Mouse (Mus musculus): ENCODE measurements around the gene Rangrf. TPM values are rescaled to one million over a fixed set of nuclear protein-coding genes. Genes with fewer than 3 reads are reported as not detected.
"Not testable (repeated sequence)": the region's sequence is repeated elsewhere in the genome, so short reads cannot be mapped to it uniquely, and the experiment has no call there.

Gene Rangrf
- polyA plus RNA-seq, 1 experiment = 98.6 TPM

- H3K4me1 ChIP-seq (ENCODE audit: control insufficient read depth, insufficient read depth, low read length) = peaks cover 5% of the 10 kb centered on the region
Measured at GRCm38 (mm10) chr11:68965845-68966244, 9.1 kb downstream of the Rangrf start.

GRCm38 (mm10) chr11:68965050-68965449, 9.9 kb downstream of the Rangrf start:
- Histone ChIP-seq H3K9ac (ENCODE audit: low read depth, poor library complexity, severe bottlenecking) (no peak overlapping the region), H3K9me3 (replicated peaks; ENCODE audit: control insufficient read depth, insufficient read depth, low read length, poor library complexity, severe bottlenecking) (no peaks in the 10 kb centered on the region), H3K4me1 (ENCODE audit: control insufficient read depth, insufficient read depth, low read length) (peaks cover 5% of the 10 kb centered on the region), H3K27me3 (ENCODE audit: control insufficient read depth, insufficient read depth, low read length, poor library complexity, severe bottlenecking) (no peaks in the 10 kb centered on the region), H3K36me3 (ENCODE audit: control insufficient read depth, insufficient read depth, low read length, poor library complexity, severe bottlenecking) (peaks cover 3% of the 10 kb centered on the region; the same call in 1 of the 2 replicates), H3K27ac (ENCODE audit: insufficient read depth, low read length) (no peak overlapping the region), H3K4me3 (ENCODE audit: low read depth, low read length) (no peak overlapping the region)
- TF ChIP-seq CTCF (IDR thresholded peaks at IDR 0.05; ENCODE audit: low read depth, low read length) (no peak), EP300 (IDR thresholded peaks at IDR 0.05; ENCODE audit: insufficient read depth, low read depth, low read length) (no peak), POLR2A (IDR thresholded peaks at IDR 0.05; ENCODE audit: insufficient read depth, low read length) (no peak)

More at GRCm38 (mm10) chr11:68965845-68966244, 9.1 kb downstream of the Rangrf start:
- no peaks in the 10 kb centered on the region for H3K27me3 ChIP-seq (ENCODE audit: control insufficient read depth, insufficient read depth, low read length, poor library complexity, severe bottlenecking)
- no peak for TF ChIP-seq POLR2A (IDR thresholded peaks at IDR 0.05; ENCODE audit: insufficient read depth, low read length)
- no peak for TF ChIP-seq EP300 (IDR thresholded peaks at IDR 0.05; ENCODE audit: insufficient read depth, low read depth, low read length)
- TF ChIP-seq CTCF (IDR thresholded peaks at IDR 0.05; ENCODE audit: low read depth, low read length) = no peak
- H3K36me3 ChIP-seq (ENCODE audit: control insufficient read depth, insufficient read depth, low read length, poor library complexity, severe bottlenecking) = peaks cover 4% of the 10 kb centered on the region; the same call in 1 of the 2 replicates
- no peak overlapping the region for H3K4me3 ChIP-seq (ENCODE audit: low read depth, low read length)
- H3K9me3 ChIP-seq (replicated peaks; ENCODE audit: control insufficient read depth, insufficient read depth, low read length, poor library complexity, severe bottlenecking) = no peaks in the 10 kb centered on the region
- H3K9ac ChIP-seq (ENCODE audit: low read depth, poor library complexity, severe bottlenecking) = no peak overlapping the region
- no peak overlapping the region for H3K27ac ChIP-seq (ENCODE audit: insufficient read depth, low read length)

- H3K36me3 ChIP-seq (ENCODE audit: control insufficient read depth, insufficient read depth, low read length, poor library complexity, severe bottlenecking) = no peaks in the 10 kb centered on the region
- no peak for TF ChIP-seq CTCF (IDR thresholded peaks at IDR 0.05; ENCODE audit: low read depth, low read length)
- H3K9me3 ChIP-seq (replicated peaks; ENCODE audit: control insufficient read depth, insufficient read depth, low read length, poor library complexity, severe bottlenecking) = no peaks in the 10 kb centered on the region
- no peak overlapping the region for H3K4me3 ChIP-seq (ENCODE audit: low read depth, low read length)
- no peak overlapping the region for H3K9ac ChIP-seq (ENCODE audit: low read depth, poor library complexity, severe bottlenecking)
- no peaks in the 10 kb centered on the region for H3K27me3 ChIP-seq (ENCODE audit: control insufficient read depth, insufficient read depth, low read length, poor library complexity, severe bottlenecking)
- peaks cover 5% of the 10 kb centered on the region for H3K4me1 ChIP-seq (ENCODE audit: control insufficient read depth, insufficient read depth, low read length)
- no peak overlapping the region for H3K27ac ChIP-seq (ENCODE audit: insufficient read depth, low read length)
Measured at GRCm38 (mm10) chr11:68963405-68963804, 11.6 kb downstream of the Rangrf start.

DNA sequence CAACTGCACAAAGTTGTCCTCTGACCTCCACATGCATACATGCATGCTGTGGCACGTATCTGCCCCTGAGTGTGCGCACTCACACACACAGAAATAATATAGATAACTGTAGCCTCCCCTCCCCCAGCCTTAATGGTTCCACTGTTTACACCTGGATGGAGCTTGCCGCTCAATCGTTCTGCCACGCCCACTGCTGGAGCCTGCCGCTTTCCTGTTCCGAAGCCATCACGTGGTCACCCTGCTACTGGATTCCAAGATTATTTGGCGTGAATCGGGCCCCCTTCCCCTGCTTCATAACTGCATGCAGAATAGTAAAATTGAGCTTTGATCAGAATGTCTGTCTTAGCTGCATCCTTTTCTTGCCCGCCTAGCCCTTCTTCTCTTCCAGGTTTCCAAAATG, 12.8 kb downstream of the Rangrf start:
- H3K9ac ChIP-seq (ENCODE audit: low read depth, poor library complexity, severe bottlenecking); H3K36me3 ChIP-seq (ENCODE audit: control insufficient read depth, insufficient read depth, low read length, poor library complexity, severe bottlenecking); H3K4me1 ChIP-seq (ENCODE audit: control insufficient read depth, insufficient read depth, low read length); H3K4me3 ChIP-seq (ENCODE audit: low read depth, low read length); H3K27ac ChIP-seq (ENCODE audit: insufficient read depth, low read length); H3K27me3 ChIP-seq (ENCODE audit: control insufficient read depth, insufficient read depth, low read length, poor library complexity, severe bottlenecking); H3K9me3 ChIP-seq (replicated peaks; ENCODE audit: control insufficient read depth, insufficient read depth, low read length, poor library complexity, severe bottlenecking): not testable (repeated sequence)

DNA sequence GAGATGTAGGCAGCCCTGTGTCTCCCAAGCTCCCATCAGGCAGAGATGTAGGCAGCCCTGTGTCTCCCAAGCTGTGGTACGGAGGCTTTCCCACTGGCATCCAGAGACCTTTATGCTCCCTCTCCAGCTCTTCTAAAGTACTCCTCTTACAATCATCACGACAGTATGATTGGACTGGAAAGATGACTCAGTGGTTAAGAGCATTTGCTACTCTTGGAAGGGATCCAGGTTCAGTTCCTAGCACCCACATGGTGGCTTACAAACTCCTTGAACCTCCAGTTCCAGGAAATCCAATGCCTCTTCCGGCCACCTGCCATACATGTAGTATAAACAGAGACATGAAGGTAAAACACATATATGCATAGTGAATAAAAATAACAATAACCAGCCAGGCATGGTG, 13.4 kb downstream of the Rangrf start:
- Histone ChIP-seq H3K4me1 (ENCODE audit: control insufficient read depth, insufficient read depth, low read length) (peaks cover 6% of the 10 kb centered on the region), H3K27me3 (ENCODE audit: control insufficient read depth, insufficient read depth, low read length, poor library complexity, severe bottlenecking) (no peaks in the 10 kb centered on the region), H3K9ac (ENCODE audit: low read depth, poor library complexity, severe bottlenecking) (no peak overlapping the region), H3K4me3 (ENCODE audit: low read depth, low read length) (no peak overlapping the region), H3K36me3 (ENCODE audit: control insufficient read depth, insufficient read depth, low read length, poor library complexity, severe bottlenecking) (no peaks in the 10 kb centered on the region), H3K9me3 (replicated peaks; ENCODE audit: control insufficient read depth, insufficient read depth, low read length, poor library complexity, severe bottlenecking) (no peaks in the 10 kb centered on the region), H3K27ac (ENCODE audit: insufficient read depth, low read length) (peak overlapping the region; percentile 49)
- TF ChIP-seq CTCF (IDR thresholded peaks at IDR 0.05; ENCODE audit: low read depth, low read length) (no peak), POLR2A (IDR thresholded peaks at IDR 0.05; ENCODE audit: insufficient read depth, low read length) (no peak), EP300 (IDR thresholded peaks at IDR 0.05; ENCODE audit: insufficient read depth, low read depth, low read length) (no peak)

GRCm38 (mm10) chr11:68957971-68958370, 17.0 kb downstream of the Rangrf start:
- TF ChIP-seq POLR2A (IDR thresholded peaks at IDR 0.05; ENCODE audit: insufficient read depth, low read length) = no peak
- no peak for TF ChIP-seq CTCF (IDR thresholded peaks at IDR 0.05; ENCODE audit: low read depth, low read length)
- TF ChIP-seq EP300 (IDR thresholded peaks at IDR 0.05; ENCODE audit: insufficient read depth, low read depth, low read length) = no peak

More at GRCm38 (mm10) chr11:68957971-68958370, 17.0 kb downstream of the Rangrf start:
- no peak overlapping the region for H3K27ac ChIP-seq (ENCODE audit: insufficient read depth, low read length)
- H3K4me1 ChIP-seq (ENCODE audit: control insufficient read depth, insufficient read depth, low read length) = peaks cover 5% of the 10 kb centered on the region
- H3K4me3 ChIP-seq (ENCODE audit: low read depth, low read length) = no peak overlapping the region
- H3K9me3 ChIP-seq (replicated peaks; ENCODE audit: control insufficient read depth, insufficient read depth, low read length, poor library complexity, severe bottlenecking) = no peaks in the 10 kb centered on the region
- no peaks in the 10 kb centered on the region for H3K27me3 ChIP-seq (ENCODE audit: control insufficient read depth, insufficient read depth, low read length, poor library complexity, severe bottlenecking)
- H3K9ac ChIP-seq (ENCODE audit: low read depth, poor library complexity, severe bottlenecking) = 0 out of 2 replicates have a peak overlapping the region, but pooled peaks have one; percentile 21
- H3K36me3 ChIP-seq (ENCODE audit: control insufficient read depth, insufficient read depth, low read length, poor library complexity, severe bottlenecking) = no peaks in the 10 kb centered on the region

Measured in ES-Bruce4 (cell line).